ENCODE assay signal across 8 mouse cellular contexts in genomic region chr5:43422815-43423687, GRCm38 (mm10).
DNase-seq lines count a peak whose midpoint lies in the region; ATAC-seq and TF ChIP-seq lines count a peak whose summit lies in the region.

No protein-coding gene starts in this region.

- no peaks in the 10 kb centered on the region for H3K79me3 ChIP-seq in C2C12 (ENCODE audit: low read depth)

- 67% methylated on average over 9 of the region's 9 CpGs for WGBS in kidney, postnatal 0 days
- WGBS in limb, embryonic 14.5 days: 67% methylated on average over 9 of the region's 9 CpGs

- no peak overlapping the region for H3K27ac ChIP-seq in kidney, postnatal 0 days
- H3K27ac ChIP-seq in limb, embryonic 14.5 days (replicated peaks; ENCODE audit: low read depth, low read length): no peak overlapping the region
- peak overlapping the region; percentile 63; the same call in 1 of the 2 replicates for H3K27ac ChIP-seq in testis, adult 2 months (ENCODE audit: control insufficient read depth, insufficient read depth, low read depth, low read length)

- no peak overlapping the region for H3K4me3 ChIP-seq in C2C12 (ENCODE audit: insufficient read depth, poor library complexity, severe bottlenecking)
- H3K4me3 ChIP-seq in kidney, postnatal 0 days (replicated peaks; ENCODE audit: low read depth, low read length): no peak overlapping the region
- H3K4me3 ChIP-seq in limb, embryonic 14.5 days (replicated peaks; ENCODE audit: low read length): no peak overlapping the region
- no peak overlapping the region for H3K4me3 ChIP-seq in testis, adult 2 months (ENCODE audit: control insufficient read depth, low read depth, low read length)

- H3K9ac ChIP-seq in kidney, postnatal 0 days (ENCODE audit: low read depth, low read length): no peak overlapping the region
- H3K9ac ChIP-seq in limb, embryonic 14.5 days (ENCODE audit: low read depth, low read length, severe bottlenecking): no peak overlapping the region

- no peaks in the 10 kb centered on the region for H3K4me1 ChIP-seq in kidney, postnatal 0 days (replicated peaks; ENCODE audit: insufficient read depth, low read length)
- H3K4me1 ChIP-seq in limb, embryonic 14.5 days (ENCODE audit: control insufficient read depth, insufficient read depth, low read length): no peaks in the 10 kb centered on the region
- H3K4me1 ChIP-seq in testis, adult 2 months (ENCODE audit: control insufficient read depth, insufficient read depth, low read length): peaks cover 2% of the 10 kb centered on the region; the same call in 1 of the 2 replicates

- H3K36me3 ChIP-seq in C2C12 (ENCODE audit: control insufficient read depth, insufficient read depth): no peaks in the 10 kb centered on the region
- no peaks in the 10 kb centered on the region for H3K36me3 ChIP-seq in kidney, postnatal 0 days (ENCODE audit: insufficient read depth, low read length)
- H3K36me3 ChIP-seq in limb, embryonic 14.5 days (ENCODE audit: control insufficient read depth, insufficient read depth, low read length): no peaks in the 10 kb centered on the region
- no peaks in the 10 kb centered on the region for H3K36me3 ChIP-seq in testis, adult 2 months (ENCODE audit: control insufficient read depth, insufficient read depth, low read length)

- TF ChIP-seq CTCF in C2C12 (IDR thresholded peaks at IDR 0.05; ENCODE audit: control insufficient read depth, insufficient read depth, insufficient read length): peak; percentile 8
- TF ChIP-seq CTCF in kidney, postnatal 0 days (IDR thresholded peaks at IDR 0.05; ENCODE audit: low read depth): peak; percentile 94
- TF ChIP-seq CTCF in testis, adult 2 months (IDR thresholded peaks at IDR 0.05; ENCODE audit: control insufficient read depth, insufficient read depth, insufficient replicate concordance, low read depth, low read length): no peak

- no peak overlapping the region for H3K4me2 ChIP-seq in kidney, postnatal 0 days (ENCODE audit: low read length)
- no peak overlapping the region for H3K4me2 ChIP-seq in limb, embryonic 14.5 days (replicated peaks; ENCODE audit: low read depth, low read length, severe bottlenecking)

- H3K79me2 ChIP-seq in C2C12 (ENCODE audit: control insufficient read depth, insufficient read depth): no peaks in the 10 kb centered on the region

- no peaks in the 10 kb centered on the region for H3K9me3 ChIP-seq in kidney, postnatal 0 days (replicated peaks; ENCODE audit: low read length)
- no peaks in the 10 kb centered on the region for H3K9me3 ChIP-seq in limb, embryonic 14.5 days (ENCODE audit: control insufficient read depth, low read length)

- ATAC-seq in kidney, postnatal 0 days (replicated peaks; ENCODE audit: low FRiP score, low read depth): peak; percentile 69; the same call in 1 of the 2 replicates
- ATAC-seq in limb, embryonic 14.5 days (ENCODE audit: low FRiP score, low read depth): peak; percentile 79; the same call in 1 of the 2 replicates

- H3K27me3 ChIP-seq in C2C12 (ENCODE audit: control insufficient read depth, insufficient read depth, insufficient read length): no peaks in the 10 kb centered on the region
- H3K27me3 ChIP-seq in kidney, postnatal 0 days (ENCODE audit: insufficient read depth, low read length): no peaks in the 10 kb centered on the region
- H3K27me3 ChIP-seq in limb, embryonic 14.5 days (ENCODE audit: control insufficient read depth, insufficient read depth, low read length): no peaks in the 10 kb centered on the region
- H3K27me3 ChIP-seq in testis, adult 2 months (ENCODE audit: control insufficient read depth, insufficient read depth, low read length): no peaks in the 10 kb centered on the region

- no peak overlapping the region for H3ac ChIP-seq in C2C12 (ENCODE audit: control insufficient read depth, insufficient read length, low read depth)

- no peak for TF ChIP-seq POLR2A in limb, embryonic 14.5 days (IDR thresholded peaks at IDR 0.05; ENCODE audit: borderline replicate concordance, extremely low read depth, insufficient read depth, insufficient read length)
- no peak for TF ChIP-seq POLR2A in testis, adult 2 months (IDR thresholded peaks at IDR 0.05; ENCODE audit: control insufficient read depth, low read depth, low read length)

- DNase-seq in adrenal gland, adult 8-10 months: peak; percentile 39
- DNase-seq in embryo, embryonic 11 days: peak; percentile 87
- peak; percentile 78 for DNase-seq in heart, adult 8-10 months (ENCODE audit: low spot score)
- peak; percentile 91 for DNase-seq in kidney, postnatal 0 days (ENCODE audit: low spot score)
- peak; percentile 89 for DNase-seq in limb, embryonic 14.5 days (ENCODE audit: low spot score)
- peak; percentile 65 for DNase-seq in neural tube, embryonic 10.5 days (ENCODE audit: extremely low spot score, low spot score)

TF ChIP-seq in C2C12, 6 proteins besides CTCF, POLR2A, EP300 and RAD21:
- TF ChIP-seq USF1 (IDR thresholded peaks at IDR 0.05; ENCODE audit: low read depth) (no peak), FOSL1 (IDR thresholded peaks at IDR 0.05; ENCODE audit: insufficient read depth, low read length, poor library complexity, severe bottlenecking) (no peak), MYOG (IDR thresholded peaks at IDR 0.05; ENCODE audit: control insufficient read depth, extremely low read depth, insufficient read length) (no peak), MYOD1 (IDR thresholded peaks at IDR 0.05; ENCODE audit: control insufficient read depth, insufficient read length, low read depth) (no peak), CEBPB (IDR thresholded peaks at IDR 0.05; ENCODE audit: low read depth) (no peak), MAX (IDR thresholded peaks at IDR 0.05) (no peak)
TF ChIP-seq in C2C12: peak in this region for 0.

Comparison
In these comparisons a context has a peak if more than half of its experiments do, and no peak if none do; other contexts are left out.
1. DNase-seq: peak in every context shown above with its lines; median percentile 91 in kidney, postnatal 0 days; 89 in limb, embryonic 14.5 days; 87 in embryo, embryonic 11 days; 78 in heart, adult 8-10 months; 65 in neural tube, embryonic 10.5 days; 39 in adrenal gland, adult 8-10 months.